Mouse (Mus musculus) right cerebral cortex, postnatal 25 days (tissue): ENCODE data around the gene Pla2g4e.
"Not testable (repeated sequence)": the region's sequence is repeated elsewhere in the genome, so short reads cannot be mapped to it uniquely, and the experiment has no call there.

Source experiments
- DNase-seq: peaks from one replicate; pipeline ENCODE4 v3.0.0; 2022

Gene Pla2g4e

GRCm38 (mm10) chr2:120244679-120245420, at the start of gene Pla2g4e:
Pla2g4e (minus strand) TSS chr2:120245335.
- peak; percentile 43 for DNase-seq

- DNase-seq: no peak
These were observed 46.4 kb upstream of the Pla2g4e start for GRCm38 (mm10) chr2:120291471-120292078.

- DNase-seq: no peak
These were observed 43.9 kb upstream of the Pla2g4e start, which contains the start of gene Pla2g4d for GRCm38 (mm10) chr2:120288995-120289394. Pla2g4d (minus strand) TSS chr2:120289197.

GRCm38 (mm10) chr2:120288401-120288800, 43.3 kb upstream of the Pla2g4e start:
- DNase-seq: no peak

GRCm38 (mm10) chr2:120285639-120286038, 40.5 kb upstream of the Pla2g4e start:
- no peak for DNase-seq

- no peak for DNase-seq
These were observed 39.6 kb upstream of the Pla2g4e start for GRCm38 (mm10) chr2:120284705-120285104.

GRCm38 (mm10) chr2:120284094-120284493, 39.0 kb upstream of the Pla2g4e start:
- no peak for DNase-seq

- no peak for DNase-seq
These were observed 38.4 kb upstream of the Pla2g4e start for GRCm38 (mm10) chr2:120283550-120283949.

- DNase-seq: no peak
These were observed 36.1 kb upstream of the Pla2g4e start for GRCm38 (mm10) chr2:120281221-120281620.

- DNase-seq: peak; percentile 34
These were observed 34.8 kb upstream of the Pla2g4e start for GRCm38 (mm10) chr2:120279961-120280360.

GRCm38 (mm10) chr2:120276951-120277350, 31.8 kb upstream of the Pla2g4e start:
- no peak for DNase-seq

- no peak for DNase-seq
These were observed 23.5 kb upstream of the Pla2g4e start for GRCm38 (mm10) chr2:120268635-120269034.

- no peak for DNase-seq
These were observed 20.4 kb upstream of the Pla2g4e start for GRCm38 (mm10) chr2:120265523-120265922.

GRCm38 (mm10) chr2:120264858-120265257, 19.7 kb upstream of the Pla2g4e start:
- DNase-seq: no peak

- no peak for DNase-seq
These were observed 17.7 kb upstream of the Pla2g4e start for GRCm38 (mm10) chr2:120262876-120263275.

GRCm38 (mm10) chr2:120261346-120261745, 16.2 kb upstream of the Pla2g4e start:
- DNase-seq: no peak

- no peak for DNase-seq
These were observed 11.1 kb upstream of the Pla2g4e start for GRCm38 (mm10) chr2:120256259-120256658.

- DNase-seq: no peak
These were observed 7.5 kb upstream of the Pla2g4e start for GRCm38 (mm10) chr2:120252644-120253043.

- DNase-seq: peak; percentile 24
These were observed 384 bp upstream of the Pla2g4e start for GRCm38 (mm10) chr2:120245421-120246016.

GRCm38 (mm10) chr2:120243995-120244394, 1.1 kb downstream of the Pla2g4e start:
- DNase-seq: no peak

- peak; percentile 29 for DNase-seq
These were observed 2.2 kb downstream of the Pla2g4e start for GRCm38 (mm10) chr2:120242791-120243467.

- not testable (repeated sequence) for DNase-seq
These were observed 6.4 kb downstream of the Pla2g4e start for GRCm38 (mm10) chr2:120238733-120239132.

GRCm38 (mm10) chr2:120237784-120238183, 7.4 kb downstream of the Pla2g4e start:
- DNase-seq: no peak
